Mouse (Mus musculus): ENCODE measurements around the gene Kif1b. TPM values are rescaled to one million over a fixed set of nuclear protein-coding genes. Genes with fewer than 3 reads are reported as not detected.

The Kif1b gene
- polyA plus RNA-seq, 1 experiment from 2014 or later, result 5.5 TPM

DNA sequence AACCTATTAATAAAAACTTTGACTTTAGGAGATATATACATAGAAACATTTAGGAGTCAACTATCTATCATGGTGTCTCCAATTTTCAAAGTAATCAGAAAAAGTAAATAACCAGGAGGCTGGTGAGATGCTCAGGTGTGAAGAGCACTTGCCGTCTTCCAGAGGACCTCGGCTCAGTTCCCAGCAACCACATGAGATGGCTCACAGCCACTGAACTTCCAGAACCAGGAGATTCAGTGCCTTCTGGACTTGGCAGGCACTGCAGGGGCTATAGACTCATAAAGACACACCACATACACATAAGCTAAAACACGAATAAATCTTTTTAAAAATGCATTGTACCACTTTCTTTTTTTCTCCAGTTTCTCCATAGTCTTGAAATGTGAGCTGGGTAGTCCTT is 79.2 kb downstream of the Kif1b start:
- H3K27me3 ChIP-seq (ENCODE audit: control insufficient read depth, insufficient read depth, low read depth, low read length), result no peaks in the 10 kb centered on the region
- H3K4me3 ChIP-seq (ENCODE audit: low read depth, low read length), result no peak overlapping the region
- ATAC-seq (ENCODE audit: low read depth), result no peak
- no peak overlapping the region for H3K27ac ChIP-seq (ENCODE audit: low read length)
- H3K4me1 ChIP-seq (ENCODE audit: control insufficient read depth, low read depth, low read length), result no peaks in the 10 kb centered on the region
- H3K36me3 ChIP-seq (ENCODE audit: control insufficient read depth, insufficient read depth), result peaks cover 3% of the 10 kb centered on the region; the same call in 1 of the 2 replicates
- no peaks in the 10 kb centered on the region for H3K9me3 ChIP-seq (replicated peaks; ENCODE audit: control insufficient read depth, low read length)
- no peak overlapping the region for H3K9ac ChIP-seq (ENCODE audit: low read depth, low read length)
- no peak overlapping the region for H3K4me2 ChIP-seq (ENCODE audit: low read depth, low read length)
- 74% methylated on average over 3 of the region's 3 CpGs for WGBS (ENCODE audit: insufficient replicate concordance)

DNA sequence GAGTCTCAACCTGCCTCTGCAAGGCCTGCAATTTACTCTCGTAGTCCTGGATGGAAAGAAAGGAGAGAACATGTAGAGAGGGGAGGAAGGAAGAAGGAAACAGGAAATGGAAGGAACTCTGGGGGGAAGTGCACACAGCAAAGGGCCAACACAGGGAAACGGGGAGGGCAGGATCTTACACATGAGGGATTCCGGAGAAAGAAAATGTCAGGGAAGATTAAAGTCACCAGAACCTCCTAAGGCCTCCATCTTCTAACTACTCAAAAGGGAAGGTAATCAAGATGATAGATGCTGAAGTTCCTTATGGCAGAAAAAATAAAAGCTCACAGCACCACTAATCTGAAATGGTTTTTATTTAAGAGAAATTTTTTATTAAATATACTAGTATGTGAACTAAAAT is 81.2 kb downstream of the Kif1b start:
- Histone ChIP-seq H3K27me3 (ENCODE audit: control insufficient read depth, insufficient read depth, low read depth, low read length) (no peaks in the 10 kb centered on the region), H3K4me1 (ENCODE audit: control insufficient read depth, low read depth, low read length) (no peaks in the 10 kb centered on the region), H3K4me3 (ENCODE audit: low read depth, low read length) (no peak overlapping the region), H3K36me3 (ENCODE audit: control insufficient read depth, insufficient read depth) (peaks cover 7% of the 10 kb centered on the region), H3K4me2 (ENCODE audit: low read depth, low read length) (no peak overlapping the region), H3K9ac (ENCODE audit: low read depth, low read length) (no peak overlapping the region), H3K9me3 (replicated peaks; ENCODE audit: control insufficient read depth, low read length) (no peaks in the 10 kb centered on the region), H3K27ac (ENCODE audit: low read length) (no peak overlapping the region)
- 58% methylated on average over 3 of the region's 3 CpGs for WGBS (ENCODE audit: insufficient replicate concordance)
- ATAC-seq (ENCODE audit: low read depth), result no peak

DNA sequence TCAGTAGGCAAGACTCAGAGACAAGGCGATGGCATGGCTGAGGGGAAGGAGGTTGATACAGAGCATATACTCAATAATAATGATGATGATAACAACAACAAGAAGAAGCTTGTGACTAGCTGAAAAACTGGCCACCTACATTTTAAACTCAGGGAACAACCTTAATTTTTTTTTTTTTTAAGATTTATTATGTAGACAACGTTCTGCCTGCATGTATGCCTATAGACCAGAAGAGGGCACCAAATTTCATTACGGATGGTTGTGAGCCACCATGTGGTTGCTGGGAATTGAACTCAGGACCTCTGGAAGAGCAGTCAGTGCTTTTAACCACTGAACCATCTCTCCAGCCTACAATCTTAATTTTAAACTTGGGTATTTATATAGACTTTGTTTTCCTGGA is 84.0 kb downstream of the Kif1b start:
- Histone ChIP-seq H3K4me2 (ENCODE audit: low read depth, low read length) (no peak overlapping the region), H3K4me3 (ENCODE audit: low read depth, low read length) (no peak overlapping the region), H3K9ac (ENCODE audit: low read depth, low read length) (no peak overlapping the region), H3K36me3 (ENCODE audit: control insufficient read depth, insufficient read depth) (peaks cover 8% of the 10 kb centered on the region), H3K4me1 (ENCODE audit: control insufficient read depth, low read depth, low read length) (no peaks in the 10 kb centered on the region), H3K9me3 (replicated peaks; ENCODE audit: control insufficient read depth, low read length) (no peaks in the 10 kb centered on the region), H3K27me3 (ENCODE audit: control insufficient read depth, insufficient read depth, low read depth, low read length) (no peaks in the 10 kb centered on the region), H3K27ac (ENCODE audit: low read length) (no peak overlapping the region)
- 78% methylated on average over 3 of the region's 3 CpGs for WGBS (ENCODE audit: insufficient replicate concordance)
- no peak for ATAC-seq (ENCODE audit: low read depth)

DNA sequence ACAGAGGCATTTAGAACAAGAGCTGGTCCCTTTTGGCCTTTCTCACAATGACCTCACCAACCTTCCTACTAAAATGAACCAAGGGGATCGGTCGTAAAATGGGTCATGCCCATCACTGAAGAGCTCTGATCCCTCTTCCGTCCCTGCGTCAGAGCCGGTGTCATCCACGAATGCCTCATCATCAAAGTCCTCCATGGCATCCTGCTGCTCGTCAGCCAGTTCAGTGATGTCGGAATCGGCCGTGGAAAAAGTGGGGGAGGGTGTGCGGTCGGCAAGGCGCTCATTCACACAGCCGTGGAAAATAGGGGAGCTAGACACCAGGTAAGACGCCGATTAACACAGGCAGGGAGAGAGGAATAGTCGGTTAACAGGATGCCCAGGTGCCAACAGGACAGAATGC is 87.0 kb downstream of the Kif1b start:
- Histone ChIP-seq H3K27ac (ENCODE audit: low read length) (no peak overlapping the region), H3K4me3 (ENCODE audit: low read depth, low read length) (no peak overlapping the region), H3K9me3 (replicated peaks; ENCODE audit: control insufficient read depth, low read length) (no peaks in the 10 kb centered on the region), H3K9ac (ENCODE audit: low read depth, low read length) (no peak overlapping the region), H3K27me3 (ENCODE audit: control insufficient read depth, insufficient read depth, low read depth, low read length) (no peaks in the 10 kb centered on the region), H3K4me1 (ENCODE audit: control insufficient read depth, low read depth, low read length) (no peaks in the 10 kb centered on the region), H3K36me3 (ENCODE audit: control insufficient read depth, insufficient read depth) (peaks cover 8% of the 10 kb centered on the region), H3K4me2 (ENCODE audit: low read depth, low read length) (no peak overlapping the region)
- no peak for ATAC-seq (ENCODE audit: low read depth)
- WGBS (ENCODE audit: insufficient replicate concordance), result 82% methylated on average over 17 of the region's 17 CpGs

DNA sequence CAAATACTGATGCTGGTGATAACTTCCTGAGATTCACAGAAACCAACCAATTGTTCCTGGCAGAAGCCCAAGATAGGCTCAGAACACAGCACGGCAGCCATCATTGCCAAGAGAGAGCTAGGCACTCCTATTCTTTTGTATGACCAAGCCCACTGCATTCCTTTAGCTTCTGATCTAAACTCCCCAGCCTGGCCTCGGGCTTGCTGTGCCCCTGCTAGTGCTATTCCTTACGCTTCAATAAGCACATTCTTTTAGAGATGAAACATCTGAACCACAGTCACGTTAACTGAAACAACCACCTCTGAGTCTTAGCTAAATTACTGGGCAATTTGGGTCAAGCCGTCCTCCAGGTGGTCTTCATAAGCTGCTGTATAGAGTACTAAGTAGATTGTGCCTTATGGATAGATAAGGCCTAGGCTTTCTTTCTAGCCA is 87.4 kb downstream of the Kif1b start:
- Histone ChIP-seq H3K4me1 (ENCODE audit: control insufficient read depth, low read depth, low read length) (no peaks in the 10 kb centered on the region), H3K27me3 (ENCODE audit: control insufficient read depth, insufficient read depth, low read depth, low read length) (no peaks in the 10 kb centered on the region), H3K4me2 (ENCODE audit: low read depth, low read length) (no peak overlapping the region), H3K27ac (ENCODE audit: low read length) (no peak overlapping the region), H3K9me3 (replicated peaks; ENCODE audit: control insufficient read depth, low read length) (no peaks in the 10 kb centered on the region), H3K4me3 (ENCODE audit: low read depth, low read length) (no peak overlapping the region), H3K9ac (ENCODE audit: low read depth, low read length) (no peak overlapping the region), H3K36me3 (ENCODE audit: control insufficient read depth, insufficient read depth) (peaks cover 8% of the 10 kb centered on the region)
- ATAC-seq (ENCODE audit: low read depth), result no peak
- WGBS (ENCODE audit: insufficient replicate concordance), result 65% methylated on average over 5 of the region's 5 CpGs

DNA sequence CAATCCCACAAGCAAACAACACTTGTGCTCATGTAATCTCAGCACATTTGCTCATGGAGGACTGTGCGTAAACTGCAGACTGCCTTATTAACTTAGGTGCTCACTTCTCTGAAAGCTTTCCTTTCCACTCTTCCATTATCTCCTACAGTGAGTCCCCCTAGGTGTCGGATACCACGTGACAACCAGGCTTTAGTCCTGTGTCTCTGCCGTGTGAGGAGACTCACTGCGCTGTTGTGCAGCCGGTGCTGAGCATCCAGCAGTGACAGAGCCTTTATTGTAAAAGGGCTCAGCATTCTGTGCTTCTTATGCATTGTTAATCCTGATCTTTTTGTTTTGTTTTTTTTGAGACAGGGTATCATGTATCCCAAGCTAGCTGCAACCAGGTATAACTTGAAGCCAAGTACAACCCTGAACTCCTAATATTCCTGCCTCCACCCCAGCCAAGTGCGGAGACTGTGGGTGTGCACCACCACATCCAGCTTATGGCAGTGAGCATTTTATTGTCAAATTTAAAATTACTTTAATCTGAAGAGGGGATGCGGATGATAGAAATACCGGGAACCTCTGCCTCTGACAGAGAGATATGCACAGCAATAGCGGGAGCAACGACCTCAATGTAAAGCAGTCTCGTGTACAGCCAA is 88.0 kb downstream of the Kif1b start:
- Histone ChIP-seq H3K9ac (ENCODE audit: low read depth, low read length) (no peak overlapping the region), H3K4me1 (ENCODE audit: control insufficient read depth, low read depth, low read length) (no peaks in the 10 kb centered on the region), H3K36me3 (ENCODE audit: control insufficient read depth, insufficient read depth) (peaks cover 8% of the 10 kb centered on the region), H3K27ac (ENCODE audit: low read length) (no peak overlapping the region), H3K4me2 (ENCODE audit: low read depth, low read length) (no peak overlapping the region), H3K27me3 (ENCODE audit: control insufficient read depth, insufficient read depth, low read depth, low read length) (no peaks in the 10 kb centered on the region), H3K9me3 (replicated peaks; ENCODE audit: control insufficient read depth, low read length) (no peaks in the 10 kb centered on the region), H3K4me3 (ENCODE audit: low read depth, low read length) (no peak overlapping the region)
- 79% methylated on average over 12 of the region's 12 CpGs for WGBS (ENCODE audit: insufficient replicate concordance)
- ATAC-seq (ENCODE audit: low read depth), result no peak

DNA sequence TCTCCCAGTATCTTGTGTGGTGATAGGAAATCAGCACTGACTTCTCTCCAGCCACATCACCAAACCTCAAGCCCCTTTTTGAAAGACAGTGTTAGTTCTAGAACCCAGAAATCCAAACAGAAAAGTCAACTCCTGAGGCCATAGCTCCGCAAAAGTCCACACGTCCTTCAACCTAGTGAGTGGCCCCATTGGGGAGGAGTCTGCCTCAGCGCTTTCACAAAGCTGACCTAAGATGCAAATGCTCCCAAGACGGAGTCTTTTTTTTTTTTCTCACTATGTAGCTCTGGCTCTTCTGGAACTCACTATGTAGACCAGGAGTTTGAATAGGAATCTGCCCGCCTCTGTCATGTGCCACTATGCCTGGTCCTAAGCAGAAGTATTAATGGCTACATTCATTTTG is 89.0 kb downstream of the Kif1b start:
- Histone ChIP-seq H3K4me1 (ENCODE audit: control insufficient read depth, low read depth, low read length) (no peaks in the 10 kb centered on the region), H3K4me3 (ENCODE audit: low read depth, low read length) (no peak overlapping the region), H3K9me3 (replicated peaks; ENCODE audit: control insufficient read depth, low read length) (no peaks in the 10 kb centered on the region), H3K27ac (ENCODE audit: low read length) (no peak overlapping the region), H3K27me3 (ENCODE audit: control insufficient read depth, insufficient read depth, low read depth, low read length) (no peaks in the 10 kb centered on the region), H3K4me2 (ENCODE audit: low read depth, low read length) (no peak overlapping the region), H3K9ac (ENCODE audit: low read depth, low read length) (no peak overlapping the region), H3K36me3 (ENCODE audit: control insufficient read depth, insufficient read depth) (peaks cover 5% of the 10 kb centered on the region)
- WGBS (ENCODE audit: insufficient replicate concordance), result 75% methylated on average over 5 of the region's 5 CpGs
- no peak for ATAC-seq (ENCODE audit: low read depth)

DNA sequence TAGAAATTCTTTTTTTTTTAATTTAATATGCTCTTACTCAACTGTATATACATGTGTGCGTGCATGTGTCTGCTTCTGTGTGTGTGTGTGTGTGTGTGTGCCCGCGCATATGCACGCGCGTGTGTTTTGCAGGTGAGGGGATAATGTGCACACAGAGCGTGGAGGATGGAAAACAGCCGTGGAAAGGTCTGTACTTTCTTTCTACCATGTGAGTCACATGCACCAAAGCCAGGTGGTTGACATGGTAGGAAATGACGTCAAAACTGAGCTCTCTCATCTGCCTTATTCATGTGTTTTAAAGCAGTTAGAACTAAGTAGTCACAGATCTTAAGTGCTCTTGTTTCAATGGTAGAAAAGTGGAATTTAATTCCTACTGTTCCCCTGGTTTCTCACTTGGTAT is 91.5 kb downstream of the Kif1b start:
- Histone ChIP-seq H3K9me3 (replicated peaks; ENCODE audit: control insufficient read depth, low read length) (no peaks in the 10 kb centered on the region), H3K27ac (ENCODE audit: low read length) (no peak overlapping the region), H3K27me3 (ENCODE audit: control insufficient read depth, insufficient read depth, low read depth, low read length) (no peaks in the 10 kb centered on the region), H3K4me2 (ENCODE audit: low read depth, low read length) (no peak overlapping the region), H3K4me1 (ENCODE audit: control insufficient read depth, low read depth, low read length) (no peaks in the 10 kb centered on the region), H3K4me3 (ENCODE audit: low read depth, low read length) (no peak overlapping the region), H3K9ac (ENCODE audit: low read depth, low read length) (no peak overlapping the region), H3K36me3 (ENCODE audit: control insufficient read depth, insufficient read depth) (peaks cover 11% of the 10 kb centered on the region)
- WGBS (ENCODE audit: insufficient replicate concordance), result 83% methylated on average over 9 of the region's 9 CpGs
- ATAC-seq (ENCODE audit: low read depth), result no peak

DNA sequence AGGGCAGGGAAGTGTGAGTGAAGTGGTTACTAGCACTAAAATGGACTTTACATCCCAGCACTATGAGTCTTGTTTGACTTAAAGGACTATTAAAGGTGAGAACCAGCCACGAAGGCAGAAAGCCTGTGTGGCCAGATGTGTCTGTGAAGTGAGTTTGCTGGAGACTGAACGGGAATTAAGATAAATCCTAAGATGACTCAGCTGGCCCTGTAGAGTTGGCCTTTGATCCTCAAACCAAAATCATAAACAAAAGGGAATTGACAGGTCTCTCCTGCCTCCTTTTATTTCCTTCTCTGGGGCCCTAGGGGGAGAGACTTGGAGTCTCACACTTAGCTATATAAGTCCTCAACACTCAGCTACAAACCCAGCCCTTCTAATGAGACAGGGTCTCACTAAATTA is 92.1 kb downstream of the Kif1b start:
- H3K4me2 ChIP-seq (ENCODE audit: low read depth, low read length), result no peak overlapping the region
- H3K4me1 ChIP-seq (ENCODE audit: control insufficient read depth, low read depth, low read length), result no peaks in the 10 kb centered on the region
- WGBS (ENCODE audit: insufficient replicate concordance), result 43% methylated on average over 2 of the region's 2 CpGs
- H3K27ac ChIP-seq (ENCODE audit: low read length), result no peak overlapping the region
- no peaks in the 10 kb centered on the region for H3K9me3 ChIP-seq (replicated peaks; ENCODE audit: control insufficient read depth, low read length)
- no peak for ATAC-seq (ENCODE audit: low read depth)
- peaks cover 11% of the 10 kb centered on the region for H3K36me3 ChIP-seq (ENCODE audit: control insufficient read depth, insufficient read depth)
- H3K9ac ChIP-seq (ENCODE audit: low read depth, low read length), result no peak overlapping the region
- H3K4me3 ChIP-seq (ENCODE audit: low read depth, low read length), result no peak overlapping the region
- no peaks in the 10 kb centered on the region for H3K27me3 ChIP-seq (ENCODE audit: control insufficient read depth, insufficient read depth, low read depth, low read length)

Data from liver, embryonic 16.5 days (tissue).